Mouse (Mus musculus) heart, embryonic 14.5 days (tissue): Measurements from ENCODE around the gene Spata5. TPM values are rescaled to one million over a fixed set of nuclear protein-coding genes. Genes with fewer than 3 reads are reported as not detected.

Source experiments
- ATAC-seq: fragments of 200-750 bp; cut with Nextera tagmentation; 2 replicates; pipeline ENCODE4 v1.8.0; 2017; ENCODE audit warnings: low read depth, moderate TSS enrichment; ENCODE audit not compliant: insufficient number of reproducible peaks, insufficient read depth, low FRiP score
- H3K27ac ChIP-seq, 2 experiments: fragments of 200-500 bp in 1 of 2; fragments of 300-500 bp in 1 of 2; sonication (generic) in 1 of 2; replicated peaks in 1 of 2; 2 replicates each; pipeline ENCODE4 v1.5.1; 2012 to 2014; ENCODE audit warnings: low read depth in 2 of 2, low read length in 2 of 2, control low read depth in 1 of 2, mild to moderate bottlenecking in 1 of 2, mixed read lengths in 1 of 2; ENCODE audit not compliant: control insufficient read depth in 1 of 2, insufficient read depth in 1 of 2
- H3K27me3 ChIP-seq: fragments of 300-500 bp; sonication (generic); 2 replicates; pipeline ENCODE4 v1.6.1; 2014; ENCODE audit warnings: mild to moderate bottlenecking, low read length, control low read depth; ENCODE audit not compliant: control insufficient read depth, insufficient read depth
- H3K36me3 ChIP-seq: fragments of 300-500 bp; sonication (generic); 2 replicates; pipeline ENCODE4 v1.6.1; 2014; ENCODE audit warnings: mild to moderate bottlenecking, control low read depth, low read length, mixed read lengths; ENCODE audit not compliant: control insufficient read depth, insufficient read depth
- H3K4me1 ChIP-seq, 2 experiments: fragments of 200-500 bp in 1 of 2; fragments of 300-500 bp in 1 of 2; sonication (generic) in 1 of 2; 2 replicates each; pipeline ENCODE4 v1.6.1; 2012 to 2014; ENCODE audit warnings: low read length in 2 of 2, control low read depth in 1 of 2, mixed read lengths in 1 of 2; ENCODE audit not compliant: control insufficient read depth in 2 of 2, insufficient read depth in 2 of 2
- H3K4me2 ChIP-seq: fragments of 300-500 bp; sonication (generic); 2 replicates; pipeline ENCODE4 v1.6.1; 2014; ENCODE audit warnings: mild to moderate bottlenecking, low read length
- H3K4me3 ChIP-seq, 2 experiments: fragments of 200-500 bp in 1 of 2; fragments of 300-500 bp in 1 of 2; sonication (generic) in 1 of 2; 2 replicates each; pipeline ENCODE4 v1.5.1; 2012 to 2014; ENCODE audit warnings: low read length in 2 of 2, mild to moderate bottlenecking in 2 of 2, control low read depth in 1 of 2, low read depth in 1 of 2, moderate library complexity in 1 of 2; ENCODE audit not compliant: control insufficient read depth in 1 of 2, insufficient read depth in 1 of 2
- H3K9ac ChIP-seq: fragments of 300-500 bp; sonication (generic); 2 replicates; pipeline ENCODE4 v1.6.1; 2014; ENCODE audit warnings: mild to moderate bottlenecking, low read length
- H3K9me3 ChIP-seq: fragments of 300-500 bp; sonication (generic); 2 replicates; pipeline ENCODE4 v1.6.1; 2016; ENCODE audit warnings: low read length, control low read depth; ENCODE audit not compliant: control insufficient read depth
- WGBS: fragments of 180-500 bp; shearing (Covaris S2); extraction: QIAGEN DNeasy Blood & Tissue Kit; methylation state at CpG from one replicate; pipeline ENCODE4 v1.1.7; 2014; 5-methylcytosine and 5-hydroxymethylcytosine counted together
- polyA plus RNA-seq: library from polyadenylated mRNA; unstranded; fragments of >200 nt; fragmentation: Nextera tagmentation; extraction: Ambion mirVana; gene quantifications from 2 replicates; pipeline ENCODE4 v1.2.1, GENCODE M21; 2014

Spata5 gene
- polyA plus RNA-seq, 1 experiment from 2014 or later: 19.7 TPM

DNA sequence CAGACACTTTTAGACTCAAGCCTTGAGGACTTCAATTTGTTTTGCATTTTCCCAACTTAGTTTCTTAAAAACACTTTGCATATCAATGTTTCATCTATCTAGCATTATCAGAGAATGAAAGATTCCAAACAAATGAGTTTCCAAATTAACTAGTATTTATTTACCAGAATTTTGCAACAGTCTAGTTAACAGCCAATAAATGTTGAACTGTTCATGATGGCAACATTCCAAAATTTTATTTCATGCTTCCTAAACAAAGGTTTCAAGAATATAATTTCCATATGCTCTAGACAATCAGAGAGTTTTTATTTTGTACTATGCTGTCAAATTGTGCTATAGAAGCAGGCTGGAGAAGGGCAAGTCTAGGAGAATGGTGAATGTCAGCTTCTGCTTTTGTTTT lies 12.1 kb upstream of the Spata5 start:
- Histone ChIP-seq H3K27ac (no peak overlapping the region), H3K9me3 (no peaks in the 10 kb centered on the region), H3K36me3 (peaks cover 14% of the 10 kb centered on the region), H3K4me1 (no peaks in the 10 kb centered on the region), H3K4me2 (no peak overlapping the region), H3K4me3 (no peak overlapping the region), H3K27me3 (no peaks in the 10 kb centered on the region), H3K9ac (no peak overlapping the region)
- no peak for ATAC-seq

DNA sequence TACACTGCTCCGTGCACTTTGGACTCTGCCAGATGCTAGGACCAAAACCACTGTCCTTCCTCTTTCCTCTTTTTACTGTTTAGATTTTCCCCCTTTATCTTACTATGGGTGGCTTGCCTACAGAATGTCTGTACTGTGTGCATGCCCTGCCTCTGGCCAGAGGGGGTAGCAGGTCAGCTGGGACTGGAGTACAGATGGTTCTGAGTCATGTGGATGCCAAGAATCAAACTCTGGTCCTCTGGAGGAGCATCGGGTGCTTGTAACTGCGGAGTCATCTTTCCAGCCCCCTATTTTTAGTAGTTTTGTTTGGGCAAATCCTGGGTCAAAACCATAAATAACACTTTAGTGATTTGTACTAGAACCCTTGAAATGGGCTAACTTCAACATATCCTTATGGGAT lies 6.2 kb upstream of the Spata5 start:
- Histone ChIP-seq H3K4me2 (no peak overlapping the region), H3K36me3 (peaks cover 4% of the 10 kb centered on the region; the same call in 1 of the 2 replicates), H3K9me3 (no peaks in the 10 kb centered on the region), H3K4me3 (no peak overlapping the region), H3K27ac (no peak overlapping the region), H3K27me3 (no peaks in the 10 kb centered on the region), H3K4me1 (peaks cover 0 to 2% of the 10 kb centered on the region in 2 experiments; a peak in 2 of 4 replicates), H3K9ac (no peak overlapping the region)
- 82% methylated on average over 3 of the region's 3 CpGs for WGBS
- ATAC-seq: no peak

DNA sequence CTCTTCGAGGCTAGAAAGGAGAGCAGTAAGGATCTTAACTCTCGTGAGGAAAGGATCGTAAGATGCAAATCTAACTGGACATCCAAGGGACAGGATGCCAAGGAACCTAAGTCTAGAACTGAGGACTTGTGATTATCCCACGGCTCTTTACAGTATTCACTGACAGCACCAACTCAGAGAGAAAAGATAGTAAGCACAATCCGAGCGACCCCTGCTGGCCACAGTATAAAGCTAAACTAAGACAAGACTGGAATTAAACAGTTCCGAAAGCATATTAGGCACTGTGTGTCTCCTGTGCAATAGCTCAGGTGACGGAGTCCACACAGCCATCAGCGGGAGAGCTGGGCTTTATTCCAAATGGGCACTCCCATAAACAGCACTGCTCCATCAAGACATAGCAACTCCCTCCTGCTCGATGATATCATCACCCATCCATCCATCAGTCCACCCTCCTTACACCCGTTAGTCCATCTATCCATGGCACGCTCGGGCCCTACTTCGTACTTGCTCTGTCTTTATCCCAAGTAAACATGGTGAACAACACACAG lies 5.2 kb upstream of the Spata5 start:
- no peak overlapping the region for H3K27ac ChIP-seq
- ATAC-seq: no peak
- no peaks in the 10 kb centered on the region for H3K27me3 ChIP-seq
- H3K36me3 ChIP-seq: peaks cover 4% of the 10 kb centered on the region; the same call in 1 of the 2 replicates
- no peak overlapping the region for H3K9ac ChIP-seq
- H3K4me1 ChIP-seq: peaks cover 0 to 7% of the 10 kb centered on the region in 2 experiments; a peak in 2 of 4 replicates
- WGBS: 45% methylated on average over 14 of the region's 14 CpGs
- no peak overlapping the region for H3K4me2 ChIP-seq
- H3K9me3 ChIP-seq: no peaks in the 10 kb centered on the region
- no peak overlapping the region for H3K4me3 ChIP-seq

DNA sequence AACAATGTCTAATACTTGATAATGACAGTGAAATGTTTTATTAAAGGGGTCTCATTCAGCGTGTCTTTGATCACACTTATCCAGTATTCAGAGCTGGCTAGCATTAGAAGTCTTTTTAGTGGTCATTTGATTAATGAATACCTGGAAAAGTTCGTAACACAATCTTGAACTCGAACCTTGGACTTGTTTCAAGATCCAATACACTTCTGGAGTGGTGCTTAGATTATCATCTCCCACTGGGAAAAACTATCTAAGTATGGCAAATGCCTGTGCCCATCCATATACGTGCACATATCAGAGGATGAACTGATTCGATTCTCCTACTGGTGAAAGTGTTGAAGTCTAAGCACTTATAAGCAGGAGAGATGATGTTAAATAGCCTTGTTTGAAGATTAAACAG lies 1.4 kb upstream of the Spata5 start:
- no peak for ATAC-seq
- no peaks in the 10 kb centered on the region for H3K9me3 ChIP-seq
- H3K27me3 ChIP-seq: no peaks in the 10 kb centered on the region
- H3K27ac ChIP-seq: peak overlapping the region in 1 of 2 experiments; percentile 94; a peak in 1 of 4 replicates
- H3K4me2 ChIP-seq: peak overlapping the region; percentile 80
- H3K4me3 ChIP-seq: peak overlapping the region in 1 of 2 experiments; percentile 63; a peak in 2 of 4 replicates
- peaks cover 0 to 13% of the 10 kb centered on the region in 2 experiments; a peak in 3 of 4 replicates for H3K4me1 ChIP-seq
- H3K9ac ChIP-seq: peak overlapping the region; percentile 78
- 62% methylated on average over 5 of the region's 5 CpGs for WGBS
- no peaks in the 10 kb centered on the region for H3K36me3 ChIP-seq

DNA sequence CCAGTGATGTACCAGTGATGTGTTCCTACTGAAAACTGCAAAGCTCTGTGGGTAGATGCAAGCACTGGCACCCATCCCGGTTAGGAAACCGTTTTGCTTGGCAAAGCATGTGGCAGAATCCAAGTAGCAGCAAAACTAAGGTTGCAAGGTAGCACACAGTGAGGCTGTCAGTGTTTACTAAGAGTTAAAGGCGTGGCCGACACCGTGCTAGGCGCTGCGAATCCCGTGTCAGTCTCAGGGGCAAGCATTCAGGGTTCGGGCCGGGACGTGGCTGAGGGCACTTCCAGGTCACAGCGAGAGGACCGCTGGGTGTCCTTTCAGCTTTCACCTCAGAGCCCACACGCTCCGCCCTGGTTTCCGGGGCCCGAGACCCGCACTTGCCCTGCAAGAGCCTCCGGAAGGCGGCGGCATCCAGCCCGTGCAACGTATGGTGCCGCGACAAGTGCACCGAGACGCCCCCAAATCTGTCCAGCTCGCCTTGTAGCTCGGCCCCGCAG lies 687 bp upstream of the Spata5 start:
- Histone ChIP-seq H3K4me1 (peaks cover 0 to 13% of the 10 kb centered on the region in 2 experiments; a peak in 3 of 4 replicates), H3K9ac (peak overlapping the region; percentile 78), H3K4me3 (peak overlapping the region; percentile 63 to 83), H3K27ac (peak overlapping the region; percentile 74 to 94), H3K36me3 (no peaks in the 10 kb centered on the region), H3K9me3 (no peaks in the 10 kb centered on the region), H3K4me2 (peak overlapping the region; percentile 80), H3K27me3 (no peaks in the 10 kb centered on the region)
- ATAC-seq: peak; percentile 9
- under 1% methylated on average over 30 of the region's 30 CpGs for WGBS

DNA sequence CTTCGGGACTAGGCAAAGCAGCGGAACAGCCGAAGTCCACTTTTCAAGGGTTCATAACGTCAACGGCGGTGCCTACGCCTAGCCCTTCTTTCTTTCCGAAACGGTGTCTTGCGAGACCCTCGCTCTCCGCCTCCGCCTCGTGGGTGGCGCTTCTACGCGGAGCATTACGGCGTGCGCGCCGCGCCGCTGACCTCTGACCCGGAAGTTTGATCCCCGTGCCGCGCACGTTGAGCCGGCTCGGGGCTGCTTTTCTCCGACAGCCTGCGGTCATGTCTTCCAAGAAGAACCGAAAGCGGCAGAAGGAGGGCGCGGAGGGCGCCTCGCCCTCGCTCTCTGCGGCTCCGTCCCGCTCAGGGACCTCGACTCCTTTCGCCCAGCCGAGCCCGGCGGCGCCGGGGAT lies 376 bp downstream of the Spata5 start, which contains the start of gene Nudt6:
Gene Nudt6 (minus strand): TSS at position 140 of the 400 bp plus-strand sequence.
- Histone ChIP-seq H3K27me3 (no peaks in the 10 kb centered on the region), H3K4me2 (peak within 1 kb of the TSS; percentile 88), H3K9me3 (no peaks in the 10 kb centered on the region), H3K36me3 (peaks cover 7% of the 10 kb centered on the region), H3K4me3 (peak within 1 kb of the TSS; percentile 87 to 100), H3K9ac (peak within 1 kb of the TSS; percentile 88), H3K4me1 (peaks cover 0 to 13% of the 10 kb centered on the region in 2 experiments; a peak in 3 of 4 replicates), H3K27ac (peak within 1 kb of the TSS; percentile 84 to 94)
- WGBS: under 1% methylated on average over 50 of the region's 50 CpGs
- ATAC-seq: peak; percentile 83

DNA sequence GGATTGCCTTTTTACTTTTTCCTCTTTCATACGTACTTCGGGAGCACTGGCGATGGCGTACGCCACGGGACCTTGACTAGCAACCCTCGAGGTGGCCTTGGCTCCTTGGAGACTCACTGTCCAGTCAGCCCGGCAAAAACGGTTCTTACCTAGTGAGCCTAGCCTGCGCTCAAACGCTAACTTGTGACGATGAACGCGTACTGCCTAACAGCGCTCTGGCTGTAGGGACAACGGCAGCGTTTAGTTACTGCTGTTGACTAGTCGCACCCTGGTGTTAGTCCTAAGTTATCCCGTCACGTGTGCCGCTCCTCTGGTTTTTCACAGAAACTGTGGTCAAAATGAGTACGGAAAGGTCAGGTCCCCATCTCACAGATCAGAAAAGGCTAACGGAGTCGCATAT lies 945 bp downstream of the Spata5 start:
- Histone ChIP-seq H3K9me3 (no peaks in the 10 kb centered on the region), H3K27me3 (no peaks in the 10 kb centered on the region), H3K9ac (peak overlapping the region; percentile 88), H3K27ac (peak overlapping the region; percentile 80 to 87), H3K4me3 (peak overlapping the region; percentile 87 to 100), H3K4me1 (peaks cover 0 to 13% of the 10 kb centered on the region in 2 experiments; a peak in 3 of 4 replicates), H3K4me2 (peak overlapping the region; percentile 88), H3K36me3 (peaks cover 13% of the 10 kb centered on the region)
- no peak for ATAC-seq
- WGBS: under 1% methylated on average over 24 of the region's 24 CpGs
